Mouse (Mus musculus) liver, adult 2 months (tissue): ENCODE measurements around the gene C1qb. TPM values are rescaled to one million over a fixed set of nuclear protein-coding genes. Genes with fewer than 3 reads are reported as not detected.

Experiments used
- DNase-seq: peaks from one replicate; pipeline ENCODE4 v3.0.0-alpha.2; 2011; ENCODE audit warnings: low read depth, low spot score; ENCODE audit errors: extremely low read depth
- H3K27ac ChIP-seq: fragments of 200-500 bp; replicated peaks from 2 replicates; pipeline ENCODE4 v1.5.1; 2012; ENCODE audit warnings: low read depth, mild to moderate bottlenecking, control low read depth, inconsistent platforms, low read length; ENCODE audit not compliant: insufficient read depth
- H3K27me3 ChIP-seq: fragments of 200-500 bp; 2 replicates; pipeline ENCODE4 v1.6.1; 2012; ENCODE audit warnings: mild to moderate bottlenecking, moderate library complexity, low read length, inconsistent platforms; ENCODE audit not compliant: control insufficient read depth, insufficient read depth
- H3K36me3 ChIP-seq: fragments of 200-500 bp; 2 replicates; pipeline ENCODE4 v1.6.1; 2012; ENCODE audit warnings: low read length, inconsistent platforms; ENCODE audit not compliant: control insufficient read depth, insufficient read depth
- H3K4me1 ChIP-seq: fragments of 200-500 bp; 2 replicates; pipeline ENCODE4 v1.6.1; 2011; ENCODE audit warnings: low read length; ENCODE audit not compliant: control insufficient read depth, insufficient read depth
- H3K4me3 ChIP-seq: fragments of 200-500 bp; 2 replicates; pipeline ENCODE4 v1.5.1; 2011; ENCODE audit warnings: low read depth, mild to moderate bottlenecking, control low read depth, low read length, moderate library complexity; ENCODE audit not compliant: insufficient read depth
- H3K79me2 ChIP-seq: fragments of 200-500 bp; 2 replicates; pipeline ENCODE4 v1.6.1; 2012; ENCODE audit warnings: inconsistent platforms, mild to moderate bottlenecking, low read length, moderate library complexity; ENCODE audit not compliant: control insufficient read depth, insufficient read depth
- H3K9ac ChIP-seq: fragments of 200-500 bp; 2 replicates; pipeline ENCODE4 v1.6.1; 2012; ENCODE audit warnings: low read depth, mild to moderate bottlenecking, control low read depth, inconsistent platforms, low read length
- CTCF ChIP-seq: fragments of 200-500 bp; IDR thresholded peaks from 2 replicates; pipeline ENCODE4 v1.5.1; 2011; ENCODE audit warnings: low read depth, low read length, control low read depth
- POLR2A ChIP-seq: fragments of 200-500 bp; IDR thresholded peaks from 2 replicates; pipeline ENCODE4 v1.6.1; 2011; ENCODE audit warnings: low read length, control low read depth; ENCODE audit not compliant: insufficient read depth; ENCODE audit errors: extremely low read depth
- WGBS: fragments of 180-500 bp; shearing (Covaris S2); methylation state at CpG from one replicate; pipeline ENCODE4 v1.1.7; 2018; 5-methylcytosine and 5-hydroxymethylcytosine counted together
- polyA plus RNA-seq: library from polyadenylated mRNA; depleted of rRNA; stranded (reverse); fragments of >200 nt; gene quantifications from 2 replicates; pipeline ENCODE4 v1.2.3, GENCODE M21; 2012
- total RNA-seq: library from RNA; depleted of rRNA; stranded (reverse); fragments of >200 nt; gene quantifications from 2 replicates; pipeline ENCODE4 v1.2.3, GENCODE M21; 2014

Gene C1qb
- total and polyA plus RNA-seq, 2 experiments, result 68.4 to 88.8 TPM

DNA sequence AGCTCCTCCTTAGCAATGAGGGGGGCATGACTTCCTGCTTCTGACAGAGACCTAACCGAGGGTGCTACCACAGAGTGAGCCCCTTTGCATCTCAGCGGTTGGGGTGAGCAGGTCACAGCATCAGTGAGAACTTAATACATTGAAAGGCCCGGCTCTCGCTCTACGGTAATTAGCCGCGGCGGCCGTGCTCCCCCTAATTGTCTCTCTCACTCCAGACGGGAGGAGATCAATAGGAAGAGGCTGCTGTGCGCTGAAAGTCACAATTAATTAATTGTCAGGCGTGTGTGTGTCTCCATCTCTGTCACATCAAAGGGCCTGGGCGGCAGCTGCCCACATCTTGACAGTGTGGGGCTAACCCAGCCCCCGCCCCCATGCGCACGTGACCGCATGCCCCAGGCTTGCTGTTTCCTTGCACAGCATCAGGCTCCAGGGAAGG, 25.2 kb upstream of the C1qb start:
- Histone ChIP-seq H3K4me1 (no peaks in the 10 kb centered on the region), H3K27ac (no peak overlapping the region), H3K79me2 (no peaks in the 10 kb centered on the region), H3K9ac (no peak overlapping the region), H3K36me3 (no peaks in the 10 kb centered on the region), H3K27me3 (peaks cover 3% of the 10 kb centered on the region; the same call in 1 of the 2 replicates), H3K4me3 (no peak overlapping the region)
- WGBS, result 24% methylated on average over 17 of the region's 17 CpGs
- TF ChIP-seq POLR2A (no peak), CTCF (no peak)
- no peak for DNase-seq

DNA sequence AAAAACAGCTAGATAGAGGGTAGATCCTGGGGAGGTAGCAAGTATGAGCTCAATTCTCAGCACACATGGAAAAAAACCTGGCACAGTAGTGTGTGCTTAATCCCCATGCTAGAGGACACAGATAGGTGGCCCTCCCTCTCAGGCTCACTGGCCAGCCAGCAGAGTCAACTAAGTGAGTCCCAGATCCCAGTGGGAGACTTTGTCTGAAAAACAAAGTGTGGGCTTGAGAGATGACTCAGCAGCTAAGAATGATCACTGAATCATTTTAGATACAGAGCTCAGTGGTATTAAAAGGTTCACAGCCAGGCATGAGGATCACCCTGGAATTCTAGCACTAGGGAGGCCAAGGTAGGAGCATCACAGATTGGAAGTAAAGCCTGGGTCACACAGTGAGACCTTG, 21.8 kb upstream of the C1qb start:
- no peaks in the 10 kb centered on the region for H3K4me1 ChIP-seq
- peaks cover 4% of the 10 kb centered on the region for H3K27me3 ChIP-seq
- no peak overlapping the region for H3K4me3 ChIP-seq
- no peak overlapping the region for H3K27ac ChIP-seq
- H3K9ac ChIP-seq, result no peak overlapping the region
- no peaks in the 10 kb centered on the region for H3K79me2 ChIP-seq
- H3K36me3 ChIP-seq, result no peaks in the 10 kb centered on the region
- DNase-seq, result no peak
- no peak for TF ChIP-seq POLR2A
- no peak for TF ChIP-seq CTCF

DNA sequence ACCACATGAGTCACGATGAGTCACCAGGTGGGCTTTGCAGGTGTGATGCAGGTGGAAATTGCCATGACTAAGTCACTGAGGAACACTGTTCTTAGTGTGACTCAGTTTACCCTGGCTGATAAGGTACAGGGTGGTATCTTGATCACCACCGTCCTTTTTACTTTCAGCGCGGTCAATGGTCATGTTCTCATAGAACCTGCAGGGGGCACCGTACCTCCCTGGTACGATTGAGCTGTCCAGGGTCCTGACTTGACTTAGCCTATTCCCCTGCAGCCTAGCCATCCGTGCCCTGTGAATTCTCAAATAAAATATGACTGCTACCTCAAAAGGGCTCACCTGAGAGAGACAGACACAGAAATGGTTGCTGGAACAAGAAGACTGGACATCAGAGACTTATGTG, 21.0 kb upstream of the C1qb start:
- TF ChIP-seq POLR2A, result no peak
- peak; percentile 80 for TF ChIP-seq CTCF
- Histone ChIP-seq H3K4me3 (no peak overlapping the region), H3K36me3 (no peaks in the 10 kb centered on the region), H3K9ac (no peak overlapping the region), H3K27ac (no peak overlapping the region), H3K4me1 (no peaks in the 10 kb centered on the region), H3K27me3 (peaks cover 4% of the 10 kb centered on the region), H3K79me2 (no peaks in the 10 kb centered on the region)
- peak; percentile 20 for DNase-seq
- WGBS, result 14% methylated on average over 7 of the region's 7 CpGs

DNA sequence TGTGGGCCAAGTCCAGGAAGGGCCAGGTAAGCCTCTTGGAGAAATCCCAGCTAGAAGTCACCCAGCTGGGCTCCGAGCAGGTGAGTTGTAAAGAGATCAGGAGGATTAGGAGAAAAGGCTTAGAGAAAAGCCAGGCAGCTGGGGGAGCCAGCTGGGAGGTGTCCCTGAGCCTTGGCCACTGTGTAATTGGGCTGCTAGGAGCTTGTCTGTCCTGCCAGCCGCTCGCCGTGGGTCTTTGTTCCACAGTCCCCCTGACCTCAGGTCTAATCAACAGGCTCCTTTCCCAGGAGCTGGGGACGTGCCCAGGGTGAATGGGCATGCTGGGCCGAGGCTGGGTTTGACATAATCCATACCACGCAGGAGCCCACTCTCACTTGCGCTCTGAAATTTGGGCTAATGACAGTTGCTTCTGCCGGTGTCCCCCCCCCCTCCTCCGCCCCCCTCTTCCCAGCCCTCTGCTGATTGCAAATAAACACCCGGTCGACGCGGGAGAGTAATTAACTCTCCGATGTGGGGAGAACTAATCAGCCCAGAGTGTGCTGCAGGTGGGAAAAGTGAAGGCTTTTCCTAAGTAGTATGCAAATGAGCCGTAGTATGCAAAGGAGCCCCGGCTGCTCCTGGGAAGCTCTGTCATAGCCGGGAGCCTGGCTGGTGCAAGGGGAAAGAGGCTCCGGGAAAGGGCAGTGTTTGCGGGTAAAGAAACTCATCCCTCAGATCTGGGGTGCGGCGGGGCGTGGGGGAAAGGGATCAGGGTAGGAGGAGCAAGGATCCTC, 19.0 kb upstream of the C1qb start:
- Histone ChIP-seq H3K36me3 (no peaks in the 10 kb centered on the region), H3K79me2 (no peaks in the 10 kb centered on the region), H3K27me3 (peaks cover 4% of the 10 kb centered on the region), H3K4me1 (no peaks in the 10 kb centered on the region), H3K4me3 (no peak overlapping the region), H3K27ac (no peak overlapping the region), H3K9ac (no peak overlapping the region)
- WGBS, result 5% methylated on average over 23 of the region's 23 CpGs
- TF ChIP-seq POLR2A (no peak), CTCF (no peak)
- DNase-seq, result no peak

DNA sequence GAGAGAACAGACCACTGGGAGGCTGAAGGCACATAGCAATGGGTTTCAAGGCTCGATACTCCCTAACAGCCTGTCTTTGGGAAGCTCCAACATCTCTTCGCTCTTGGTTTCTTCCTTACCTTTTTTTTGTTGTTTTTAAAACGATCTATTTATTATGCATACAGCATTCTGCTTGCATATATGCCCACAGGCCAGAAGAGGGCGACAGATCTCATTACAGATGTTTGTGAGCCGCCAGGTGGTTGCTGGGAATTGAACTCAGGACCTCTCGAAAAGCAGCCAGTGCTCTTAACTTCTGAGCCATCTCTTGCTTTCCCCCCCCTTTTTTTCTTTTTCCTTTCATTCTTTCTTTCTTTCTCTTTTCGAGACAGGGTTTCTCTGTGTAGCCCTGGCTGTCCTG, 13.2 kb upstream of the C1qb start:
- H3K9ac ChIP-seq, result no peak overlapping the region
- peak; percentile 20; the same call in 1 of the 2 replicates for TF ChIP-seq CTCF
- TF ChIP-seq POLR2A, result no peak
- no peaks in the 10 kb centered on the region for H3K27me3 ChIP-seq
- H3K27ac ChIP-seq, result no peak overlapping the region
- WGBS, result 68% methylated on average over 7 of the region's 7 CpGs
- H3K36me3 ChIP-seq, result no peaks in the 10 kb centered on the region
- H3K79me2 ChIP-seq, result no peaks in the 10 kb centered on the region
- H3K4me1 ChIP-seq, result no peaks in the 10 kb centered on the region
- H3K4me3 ChIP-seq, result no peak overlapping the region
- DNase-seq, result no peak

DNA sequence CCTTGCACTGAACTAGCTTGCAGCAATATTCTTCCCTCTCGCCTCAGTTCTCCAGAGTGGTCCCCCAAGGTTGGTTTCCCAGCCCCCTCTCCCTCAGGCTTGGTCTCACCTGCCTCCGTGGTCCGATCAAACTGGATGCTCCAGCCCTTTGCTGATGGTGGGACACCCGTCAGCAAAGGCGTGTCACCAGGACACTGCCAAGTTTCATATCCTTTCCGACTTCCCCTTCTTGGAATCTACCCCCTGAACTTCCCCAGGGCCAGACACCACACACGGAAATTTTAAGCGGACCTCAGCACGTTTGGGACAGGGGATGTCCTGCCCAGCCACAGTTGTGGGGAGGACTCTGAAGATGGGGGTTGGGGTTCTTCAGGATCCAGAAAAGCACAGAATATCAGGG, 12.7 kb upstream of the C1qb start, which contains the start of gene C1qa:
C1qa (minus strand) TSS at position 167 of the 400 bp plus-strand sequence.
- peak; percentile 45 for DNase-seq
- Histone ChIP-seq H3K4me3 (peak within 1 kb of the TSS; percentile 41), H3K27ac (peak within 1 kb of the TSS; percentile 46), H3K4me1 (no peaks in the 10 kb centered on the region), H3K9ac (peak within 1 kb of the TSS; percentile 51), H3K79me2 (no peaks in the 10 kb centered on the region), H3K27me3 (no peaks in the 10 kb centered on the region), H3K36me3 (no peaks in the 10 kb centered on the region)
- WGBS, result 68% methylated on average over 9 of the region's 9 CpGs
- TF ChIP-seq POLR2A, result no peak
- no peak for TF ChIP-seq CTCF
